ENCODE assay signal across 8 mouse cellular contexts in the genomic region with DNA sequence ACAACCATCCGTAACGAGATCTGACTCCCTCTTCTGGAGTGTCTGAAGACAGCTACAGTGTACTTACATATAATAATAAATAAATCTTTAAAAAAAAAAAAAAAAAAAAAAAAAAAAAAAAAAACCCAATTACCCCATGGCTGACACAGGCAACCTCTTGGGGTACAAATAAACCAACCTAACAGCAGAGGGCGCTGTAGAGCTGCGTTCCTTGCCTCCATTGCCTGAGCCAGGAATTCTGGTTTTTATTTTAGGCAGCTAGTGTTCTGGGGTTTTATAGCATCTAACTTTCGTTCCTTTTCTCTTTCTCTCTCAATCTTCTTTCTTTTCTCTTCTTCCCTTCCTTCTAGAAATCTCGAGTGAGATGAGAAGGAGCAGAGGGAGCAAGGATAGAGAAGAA. TPM values are rescaled to one million over a fixed set of nuclear protein-coding genes. Genes with fewer than 3 reads are reported as not detected.
A peak's percentile ranks its signal among the peaks of the same experiment; 100 is the strongest.
DNase-seq lines count a peak whose midpoint lies in the region; ATAC-seq and TF ChIP-seq lines count a peak whose summit lies in the region.
"Not testable (repeated sequence)": the region's sequence is repeated elsewhere in the genome, so short reads cannot be mapped to it uniquely, and the experiment has no call there.

No protein-coding gene starts in this region.

- intact Hi-C loops in left cerebral cortex, postnatal 36 days (cut with DNase I), result not testable (repeated sequence)

- peak; percentile 83 for DNase-seq in 416B (ENCODE audit: low read depth)
- peak; percentile 76 for DNase-seq in adrenal gland, adult 2 months
- peak; percentile 47 for DNase-seq in gastrocnemius, postnatal 25 days
- peak; percentile 87 for DNase-seq in kidney, adult 2 months
- peak; percentile 59 to 72 for DNase-seq in left cerebral cortex, postnatal 36 days (ENCODE audit: low spot score in 2 of 2)
- DNase-seq in spleen, postnatal 4 days (ENCODE audit: low spot score in 2 of 2), result peak; percentile 70 to 89

- 3% methylated on average over 4 of the region's 6 CpGs for WGBS in kidney, adult 2 months

- not testable (repeated sequence) for H3K4me3 ChIP-seq in kidney, adult 2 months (ENCODE audit: insufficient read depth, low read depth, low read length)

- H3K4me1 ChIP-seq in kidney, adult 2 months (ENCODE audit: control insufficient read depth, insufficient read depth, low read length), result not testable (repeated sequence)

- TF ChIP-seq POLR2A in kidney, adult 2 months (IDR thresholded peaks at IDR 0.05; ENCODE audit: low read depth, low read length), result not testable (repeated sequence)

- H3K27me3 ChIP-seq in kidney, adult 2 months (replicated peaks; ENCODE audit: control insufficient read depth, insufficient read depth, low read length), result not testable (repeated sequence)

- TF ChIP-seq CTCF in kidney, adult 2 months (conservative IDR thresholded peaks at IDR 0.05; ENCODE audit: insufficient read depth, insufficient read length, low read depth, low read length), result peak; percentile 87

- H3K27ac ChIP-seq in kidney, adult 2 months (ENCODE audit: insufficient read depth, low read depth, low read length), result not testable (repeated sequence)

- H3K36me3 ChIP-seq in kidney, adult 2 months (ENCODE audit: control insufficient read depth, insufficient read depth, low read length), result not testable (repeated sequence)

- peak; percentile 71 for ATAC-seq in common myeloid progenitor, adult 5-6 weeks (replicated peaks; ENCODE audit: low read depth, poor library complexity, severe bottlenecking)
- ATAC-seq in monocyte, adult 5-6 weeks (replicated peaks; ENCODE audit: insufficient number of reproducible peaks, low FRiP score, low TSS enrichment, poor library complexity, severe bottlenecking), result peak; percentile 67; the same call in 1 of the 2 replicates

RNA-seq across cellular contexts. Expression of a gene that starts 4.7 kb away (rescaled TPM):
- 10 to 100 TPM; 20.3 to 20.8 TPM for total RNA-seq in adrenal gland, adult 2 months (2021)
- 9.9 and 10.3 TPM in 2 replicates for polyA plus RNA-seq in adrenal gland, adult 2 months (2012; rRNA removed)
- total RNA-seq in common myeloid progenitor, adult 5-6 weeks (2017), result 14.2 and 16.1 TPM in 2 replicates
- total RNA-seq in gastrocnemius, postnatal 25 days (2021), result 10 to 100 TPM; 38.9 to 39.2 TPM
- polyA plus RNA-seq in kidney, adult 2 months (2012; rRNA removed), result 12.9 and 13.5 TPM in 2 replicates
- total RNA-seq in left cerebral cortex, postnatal 36 days (2021), result 10 to 100 TPM; 78.0 to 87.2 TPM
- 16.8 to 18.8 TPM (median 18.0 TPM) in 3 replicates for total RNA-seq in monocyte, adult 5-6 weeks (2017)

RNA-seq across cellular contexts. Expression of a gene that starts 5.8 kb away (rescaled TPM):
- total RNA-seq in adrenal gland, adult 2 months (2021), result 1 to 10 TPM; 1.2 TPM
- polyA plus RNA-seq in adrenal gland, adult 2 months (2012; rRNA removed), result 0.99 and 1.2 TPM in 2 replicates
- not detected in 2 replicates for total RNA-seq in common myeloid progenitor, adult 5-6 weeks (2017)
- under 1 TPM in 1 of 2 experiments, not detected in 1; 0.03 TPM for total RNA-seq in gastrocnemius, postnatal 25 days (2021)
- 0.08 TPM in 2 replicates for polyA plus RNA-seq in kidney, adult 2 months (2012; rRNA removed)
- under 1 TPM; 0.39 to 0.52 TPM for total RNA-seq in left cerebral cortex, postnatal 36 days (2021)
- total RNA-seq in monocyte, adult 5-6 weeks (2017), result 0.29 to 0.39 TPM in 2 of 3 replicates, not detected in the other

RNA-seq across cellular contexts. Expression of a gene that starts 42.1 kb away (rescaled TPM):
- 10 to 100 TPM; 34.7 to 41.3 TPM for total RNA-seq in adrenal gland, adult 2 months (2021)
- 9.5 and 10.9 TPM in 2 replicates for polyA plus RNA-seq in adrenal gland, adult 2 months (2012; rRNA removed)
- 22.0 and 23.3 TPM in 2 replicates for total RNA-seq in common myeloid progenitor, adult 5-6 weeks (2017)
- total RNA-seq in gastrocnemius, postnatal 25 days (2021), result 10 to 100 TPM; 34.3 to 41.6 TPM
- 20.4 and 25.5 TPM in 2 replicates for polyA plus RNA-seq in kidney, adult 2 months (2012; rRNA removed)
- 10 to 100 TPM; 23.3 to 30.2 TPM for total RNA-seq in left cerebral cortex, postnatal 36 days (2021)
- total RNA-seq in monocyte, adult 5-6 weeks (2017), result 7.5 to 14.9 TPM (median 11.4 TPM) in 3 replicates

RNA-seq across cellular contexts. Expression of a gene that starts 57.7 kb away (rescaled TPM):
- total RNA-seq in adrenal gland, adult 2 months (2021), result 10 to 100 TPM; 29.0 to 29.3 TPM
- polyA plus RNA-seq in adrenal gland, adult 2 months (2012; rRNA removed), result 96.3 and 106 TPM in 2 replicates
- total RNA-seq in common myeloid progenitor, adult 5-6 weeks (2017), result 6.2 and 9.6 TPM in 2 replicates
- 1 to 10 TPM; 6.5 to 7.1 TPM for total RNA-seq in gastrocnemius, postnatal 25 days (2021)
- polyA plus RNA-seq in kidney, adult 2 months (2012; rRNA removed), result 14.9 and 17.1 TPM in 2 replicates
- total RNA-seq in left cerebral cortex, postnatal 36 days (2021), result 10 to 100 TPM; 68.0 to 74.4 TPM
- total RNA-seq in monocyte, adult 5-6 weeks (2017), result 4.7 to 5.8 TPM (median 5.0 TPM) in 3 replicates
